Mouse (Mus musculus): ENCODE results near the gene Ripply3. TPM values are rescaled to one million over a fixed set of nuclear protein-coding genes. Genes with fewer than 3 reads are reported as not detected.
A peak's percentile ranks its signal among the peaks of the same experiment; 100 is the strongest.

The Ripply3 gene
- polyA plus RNA-seq, 1 experiment = 0.46 TPM

- no peaks in the 10 kb centered on the region for H3K27me3 ChIP-seq (ENCODE audit: control insufficient read depth, insufficient read depth, low read length)
- H3K4me3 ChIP-seq (replicated peaks; ENCODE audit: insufficient read depth, low read depth, low read length) = no peak overlapping the region
- TF ChIP-seq POLR2A (IDR thresholded peaks at IDR 0.05; ENCODE audit: borderline replicate concordance, insufficient read depth, low read length) (no peak), CTCF (IDR thresholded peaks at IDR 0.05; ENCODE audit: borderline replicate concordance, insufficient read depth, low read depth, low read length) (no peak)
- peaks cover 5% of the 10 kb centered on the region for H3K4me1 ChIP-seq (ENCODE audit: control insufficient read depth, insufficient read depth, low read length)
- WGBS = 88% methylated on average over 4 of the region's 4 CpGs
- no peak overlapping the region for H3K27ac ChIP-seq (ENCODE audit: insufficient read depth, low read length)
- DNase-seq = no peak
Observed at GRCm38 (mm10) chr16:94363814-94364213, 35.6 kb downstream of the Ripply3 start.

GRCm38 (mm10) chr16:94365435-94365834 is 37.2 kb downstream of the Ripply3 start:
- no peak overlapping the region for H3K27ac ChIP-seq (ENCODE audit: insufficient read depth, low read length)
- peaks cover 5% of the 10 kb centered on the region for H3K4me1 ChIP-seq (ENCODE audit: control insufficient read depth, insufficient read depth, low read length)
- no peak for DNase-seq
- TF ChIP-seq POLR2A (IDR thresholded peaks at IDR 0.05; ENCODE audit: borderline replicate concordance, insufficient read depth, low read length) (no peak), CTCF (IDR thresholded peaks at IDR 0.05; ENCODE audit: borderline replicate concordance, insufficient read depth, low read depth, low read length) (no peak)
- H3K4me3 ChIP-seq (replicated peaks; ENCODE audit: insufficient read depth, low read depth, low read length) = no peak overlapping the region
- H3K27me3 ChIP-seq (ENCODE audit: control insufficient read depth, insufficient read depth, low read length) = no peaks in the 10 kb centered on the region
- 93% methylated on average over 3 of the region's 3 CpGs for WGBS

GRCm38 (mm10) chr16:94369596-94370172 is 41.5 kb downstream of the Ripply3 start:
- 3% methylated on average over 6 of the region's 6 CpGs for WGBS
- peak in 1 of 2 experiments; percentile 51 for DNase-seq
- TF ChIP-seq POLR2A (IDR thresholded peaks at IDR 0.05; ENCODE audit: borderline replicate concordance, insufficient read depth, low read length) (no peak), CTCF (IDR thresholded peaks at IDR 0.05; ENCODE audit: borderline replicate concordance, insufficient read depth, low read depth, low read length) (no peak)

GRCm38 (mm10) chr16:94370173-94370914 is 42.1 kb downstream of the Ripply3 start, which contains the start of gene Ttc3:
Ttc3 (plus strand) TSS chr16:94370618.
- TF ChIP-seq POLR2A (IDR thresholded peaks at IDR 0.05; ENCODE audit: borderline replicate concordance, insufficient read depth, low read length) = peak; percentile 84
- no peak for TF ChIP-seq CTCF (IDR thresholded peaks at IDR 0.05; ENCODE audit: borderline replicate concordance, insufficient read depth, low read depth, low read length)
- peak within 1 kb of the TSS; percentile 100 for H3K27ac ChIP-seq (ENCODE audit: insufficient read depth, low read length)
- WGBS = under 1% methylated on average over 79 of the region's 79 CpGs
- H3K4me3 ChIP-seq (replicated peaks; ENCODE audit: insufficient read depth, low read depth, low read length) = peak within 1 kb of the TSS; percentile 62
- H3K27me3 ChIP-seq (ENCODE audit: control insufficient read depth, insufficient read depth, low read length) = no peaks in the 10 kb centered on the region
- no peaks in the 10 kb centered on the region; the same call in 1 of the 2 replicates for H3K4me1 ChIP-seq (ENCODE audit: control insufficient read depth, insufficient read depth, low read length)
- DNase-seq = peak; percentile 97 to 98

More at GRCm38 (mm10) chr16:94369596-94370172, 41.5 kb downstream of the Ripply3 start:
- H3K27ac ChIP-seq (ENCODE audit: insufficient read depth, low read length) = peak overlapping the region; percentile 100
- H3K27me3 ChIP-seq (ENCODE audit: control insufficient read depth, insufficient read depth, low read length) = no peaks in the 10 kb centered on the region
- no peaks in the 10 kb centered on the region; the same call in 1 of the 2 replicates for H3K4me1 ChIP-seq (ENCODE audit: control insufficient read depth, insufficient read depth, low read length)
- H3K4me3 ChIP-seq (replicated peaks; ENCODE audit: insufficient read depth, low read depth, low read length) = peak overlapping the region; percentile 62

- H3K27me3 ChIP-seq (ENCODE audit: control insufficient read depth, insufficient read depth, low read length) = no peaks in the 10 kb centered on the region
- TF ChIP-seq CTCF (IDR thresholded peaks at IDR 0.05; ENCODE audit: borderline replicate concordance, insufficient read depth, low read depth, low read length) (no peak), POLR2A (IDR thresholded peaks at IDR 0.05; ENCODE audit: borderline replicate concordance, insufficient read depth, low read length) (no peak)
- no peak for DNase-seq
- WGBS = 0% methylated on average over 42 of the region's 43 CpGs
- peak overlapping the region; percentile 45 for H3K27ac ChIP-seq (ENCODE audit: insufficient read depth, low read length)
- no peaks in the 10 kb centered on the region; the same call in 1 of the 2 replicates for H3K4me1 ChIP-seq (ENCODE audit: control insufficient read depth, insufficient read depth, low read length)
- peak overlapping the region; percentile 62 for H3K4me3 ChIP-seq (replicated peaks; ENCODE audit: insufficient read depth, low read depth, low read length)
Observed at GRCm38 (mm10) chr16:94370915-94371300, 42.7 kb downstream of the Ripply3 start.

GRCm38 (mm10) chr16:94371301-94371931 is 43.2 kb downstream of the Ripply3 start, which contains the start of gene Pigp:
Pigp (minus strand) TSS chr16:94371842.
- no peaks in the 10 kb centered on the region for H3K27me3 ChIP-seq (ENCODE audit: control insufficient read depth, insufficient read depth, low read length)
- WGBS = under 1% methylated on average over 39 of the region's 43 CpGs
- peak within 1 kb of the TSS; percentile 62 for H3K4me3 ChIP-seq (replicated peaks; ENCODE audit: insufficient read depth, low read depth, low read length)
- peak; percentile 76 to 77 for DNase-seq
- TF ChIP-seq CTCF (IDR thresholded peaks at IDR 0.05; ENCODE audit: borderline replicate concordance, insufficient read depth, low read depth, low read length) (peak; percentile 29; the same call in 1 of the 2 replicates), POLR2A (IDR thresholded peaks at IDR 0.05; ENCODE audit: borderline replicate concordance, insufficient read depth, low read length) (no peak)
- peak within 1 kb of the TSS; percentile 45 for H3K27ac ChIP-seq (ENCODE audit: insufficient read depth, low read length)
- no peaks in the 10 kb centered on the region; the same call in 1 of the 2 replicates for H3K4me1 ChIP-seq (ENCODE audit: control insufficient read depth, insufficient read depth, low read length)

GRCm38 (mm10) chr16:94379386-94379785 is 51.2 kb downstream of the Ripply3 start:
- Histone ChIP-seq H3K4me1 (ENCODE audit: control insufficient read depth, insufficient read depth, low read length) (peaks cover 3% of the 10 kb centered on the region; the same call in 1 of the 2 replicates), H3K27me3 (ENCODE audit: control insufficient read depth, insufficient read depth, low read length) (no peaks in the 10 kb centered on the region), H3K27ac (ENCODE audit: insufficient read depth, low read length) (no peak overlapping the region), H3K4me3 (replicated peaks; ENCODE audit: insufficient read depth, low read depth, low read length) (no peak overlapping the region)
- 75% methylated on average over 1 of the region's 1 CpGs for WGBS
- TF ChIP-seq CTCF (IDR thresholded peaks at IDR 0.05; ENCODE audit: borderline replicate concordance, insufficient read depth, low read depth, low read length) (no peak), POLR2A (IDR thresholded peaks at IDR 0.05; ENCODE audit: borderline replicate concordance, insufficient read depth, low read length) (no peak)
- DNase-seq = no peak

Measured in cerebellum, adult 2 months (tissue).